Mouse (Mus musculus): ENCODE measurements around the gene Hcrtr2. TPM values are rescaled to one million over a fixed set of nuclear protein-coding genes. Genes with fewer than 3 reads are reported as not detected.
A peak's percentile ranks its signal among the peaks of the same experiment; 100 is the strongest.

The Hcrtr2 gene
- polyA plus RNA-seq, 1 experiment from 2014 or later = not detected

DNA sequence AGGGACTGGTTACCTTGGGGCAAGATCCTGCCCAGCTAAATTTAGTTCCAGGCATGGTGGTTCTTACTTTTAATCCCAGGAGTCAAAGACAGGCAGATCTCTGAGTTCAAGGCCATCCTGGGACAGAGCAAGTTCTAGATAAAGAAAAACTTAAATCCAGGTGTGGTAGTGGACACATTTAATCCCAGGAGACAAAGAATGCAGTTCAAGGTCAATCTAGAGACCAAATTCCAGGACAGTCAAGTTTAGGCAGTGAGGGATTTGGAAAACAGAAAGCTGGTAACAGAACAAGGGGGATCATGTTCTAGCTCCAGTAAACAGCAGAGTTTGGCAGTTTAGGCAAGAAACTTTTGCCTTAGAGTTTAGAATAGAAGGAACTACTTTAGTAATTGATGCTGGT lies 8.6 kb downstream of the Hcrtr2 start:
- no peak for ATAC-seq
- in situ Hi-C loops (cut with MboI; ENCODE audit: low pct_unique_long_range_greater_than_20kb) = no loop called here
- no peaks in the 10 kb centered on the region for H3K27me3 ChIP-seq
- ChIA-PET CTCF (no interaction called here), POLR2A (no interaction called here)
- TF ChIP-seq CTCF (IDR thresholded peaks at IDR 0.05) = no peak
- DNase-seq (ENCODE audit: low read depth, low spot score) = no peak

- H3K27me3 ChIP-seq = no peaks in the 10 kb centered on the region
- no peak for TF ChIP-seq CTCF (IDR thresholded peaks at IDR 0.05)
- no peak for DNase-seq (ENCODE audit: low read depth, low spot score)
- ChIA-PET CTCF (no interaction called here), POLR2A (no interaction called here)
- in situ Hi-C loops (cut with MboI; ENCODE audit: low pct_unique_long_range_greater_than_20kb) = no loop called here
- no peak for ATAC-seq
These were observed 9.7 kb downstream of the Hcrtr2 start for GRCm38 (mm10) chr9:76313921-76314320.

DNA sequence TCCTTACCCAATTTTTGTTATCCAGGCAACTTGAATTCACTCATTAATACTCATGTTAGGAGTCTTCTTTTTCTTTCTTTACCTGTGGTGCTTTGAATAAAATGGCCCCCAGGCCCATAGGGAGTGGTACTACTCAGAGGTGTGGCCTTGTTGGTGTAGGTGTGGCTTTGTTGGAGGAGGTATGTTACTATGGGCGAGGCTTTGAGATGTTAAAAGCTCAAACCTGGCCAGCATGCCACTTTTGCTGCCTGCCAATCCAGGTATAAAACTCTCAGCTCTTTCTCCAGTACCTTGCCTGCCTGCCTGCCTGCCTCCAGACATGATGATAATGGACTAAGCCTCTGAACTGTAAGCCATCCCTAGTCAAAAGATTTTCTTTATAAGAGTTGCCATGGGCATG lies 11.4 kb downstream of the Hcrtr2 start:
- in situ Hi-C loops (cut with MboI; ENCODE audit: low pct_unique_long_range_greater_than_20kb) = no loop called here
- CTCF ChIA-PET = no interaction called here
- H3K27me3 ChIP-seq = no peaks in the 10 kb centered on the region
- ATAC-seq (no peak), DNase-seq (ENCODE audit: low read depth, low spot score) (no peak)
- POLR2A ChIA-PET = no interaction called here
- no peak for TF ChIP-seq CTCF (IDR thresholded peaks at IDR 0.05)

DNA sequence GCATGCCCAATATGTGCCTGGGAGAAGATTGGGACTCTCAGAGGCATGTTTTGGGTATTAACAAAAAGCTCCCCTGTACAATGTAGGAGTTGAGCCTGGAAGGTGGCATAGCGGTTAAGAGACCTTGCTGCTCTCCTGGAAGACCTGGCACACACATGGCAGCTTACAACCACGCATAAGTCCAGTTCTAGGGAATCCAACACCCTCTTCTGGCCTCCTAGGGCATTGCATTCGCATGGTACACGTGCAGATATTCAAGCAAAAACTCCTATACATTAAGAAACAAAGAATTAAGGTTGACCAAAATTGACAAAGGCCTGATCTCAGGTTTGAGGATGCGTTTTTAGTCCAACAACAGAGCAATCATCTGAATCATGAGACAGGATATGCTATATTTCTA lies 32.3 kb downstream of the Hcrtr2 start:
- no peaks in the 10 kb centered on the region for H3K27me3 ChIP-seq
- TF ChIP-seq CTCF (IDR thresholded peaks at IDR 0.05) = no peak
- DNase-seq (ENCODE audit: low read depth, low spot score) (no peak), ATAC-seq (no peak)
- CTCF ChIA-PET = no interaction called here
- POLR2A ChIA-PET = no interaction called here
- in situ Hi-C loops (cut with MboI; ENCODE audit: low pct_unique_long_range_greater_than_20kb) = no loop called here

- DNase-seq (ENCODE audit: low read depth, low spot score) (no peak), ATAC-seq (no peak)
- POLR2A ChIA-PET = no interaction called here
- TF ChIP-seq CTCF (IDR thresholded peaks at IDR 0.05) = peak; percentile 21
- in situ Hi-C loops (cut with MboI; ENCODE audit: low pct_unique_long_range_greater_than_20kb) = loop anchor here (25.0 kb wide), 1 partner anchor 1091 kb away; the partner anchor contains the start of gene Mlip
- CTCF ChIA-PET = no interaction called here
- H3K27me3 ChIP-seq = no peaks in the 10 kb centered on the region
These were observed 52.8 kb downstream of the Hcrtr2 start for GRCm38 (mm10) chr9:76270886-76271285.

GRCm38 (mm10) chr9:76257731-76258130 lies 65.9 kb downstream of the Hcrtr2 start:
- no peak for TF ChIP-seq CTCF (IDR thresholded peaks at IDR 0.05)
- no peaks in the 10 kb centered on the region for H3K27me3 ChIP-seq
- ATAC-seq = no peak
- POLR2A ChIA-PET = no interaction called here
- DNase-seq (ENCODE audit: low read depth, low spot score) = no peak
- in situ Hi-C loops (cut with MboI; ENCODE audit: low pct_unique_long_range_greater_than_20kb) = loop anchor here (25.0 kb wide), 1 partner anchor 1105 kb away; the partner anchor contains the start of gene Mlip
- CTCF ChIA-PET = no interaction called here

- H3K27me3 ChIP-seq = peaks cover 2% of the 10 kb centered on the region
- in situ Hi-C loops (cut with MboI; ENCODE audit: low pct_unique_long_range_greater_than_20kb) = loop anchor here (25.0 kb wide), 1 partner anchor 1110 kb away; the partner anchor contains the start of gene Mlip
- ATAC-seq = no peak
- DNase-seq (ENCODE audit: low read depth, low spot score) = no peak
- CTCF ChIA-PET = no interaction called here
- POLR2A ChIA-PET = no interaction called here
- TF ChIP-seq CTCF (IDR thresholded peaks at IDR 0.05) = no peak
These were observed 71.1 kb downstream of the Hcrtr2 start for GRCm38 (mm10) chr9:76252544-76252943.

DNA sequence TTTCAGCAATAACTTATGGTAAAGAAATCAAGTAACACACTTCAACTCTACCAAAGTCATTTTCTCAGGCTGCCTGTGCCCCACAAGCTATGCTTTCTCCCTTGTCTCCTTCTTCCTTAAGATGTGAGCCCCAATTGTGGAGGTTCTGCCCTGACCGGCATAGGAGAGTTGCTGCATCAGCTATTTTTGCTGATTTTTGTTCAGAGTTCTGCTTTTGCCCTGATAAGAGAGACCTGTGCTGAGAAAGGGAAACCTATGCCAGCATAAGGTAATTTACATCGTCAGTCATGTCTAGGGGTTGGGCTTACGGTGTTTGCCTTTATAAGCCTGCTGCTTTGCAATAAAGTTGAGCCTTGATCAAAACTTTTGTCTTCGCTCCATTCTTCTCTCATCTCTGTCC lies 71.5 kb downstream of the Hcrtr2 start:
- peaks cover 2% of the 10 kb centered on the region for H3K27me3 ChIP-seq
- POLR2A ChIA-PET = no interaction called here
- TF ChIP-seq CTCF (IDR thresholded peaks at IDR 0.05) = no peak
- no peak for ATAC-seq
- in situ Hi-C loops (cut with MboI; ENCODE audit: low pct_unique_long_range_greater_than_20kb) = loop anchor here (25.0 kb wide), 1 partner anchor 1110 kb away; the partner anchor contains the start of gene Mlip
- CTCF ChIA-PET = no interaction called here
- no peak for DNase-seq (ENCODE audit: low read depth, low spot score)

DNA sequence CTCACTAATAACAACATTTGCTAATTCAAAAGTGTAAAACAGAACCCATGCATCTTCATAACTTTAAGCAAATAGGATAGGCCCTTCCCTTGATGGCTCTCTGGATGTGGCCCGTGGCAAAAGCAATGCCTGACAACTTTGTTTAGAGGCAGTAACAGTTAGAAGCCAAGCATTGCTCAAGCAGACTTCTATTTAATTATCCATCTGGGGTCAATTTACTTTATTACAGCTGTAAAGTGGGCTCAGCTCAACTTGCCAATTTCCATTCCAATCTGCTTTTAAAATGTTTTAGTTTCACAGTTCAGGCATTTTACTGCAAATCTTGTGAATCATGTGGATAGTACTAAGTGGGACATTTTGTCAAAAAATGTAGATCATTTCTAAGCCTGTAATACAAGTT lies 81.3 kb downstream of the Hcrtr2 start:
- ATAC-seq = no peak
- no peak for TF ChIP-seq CTCF (IDR thresholded peaks at IDR 0.05)
- peaks cover 5% of the 10 kb centered on the region for H3K27me3 ChIP-seq
- no peak for DNase-seq (ENCODE audit: low read depth, low spot score)
- ChIA-PET CTCF (no interaction called here), POLR2A (no interaction called here)
- in situ Hi-C loops (cut with MboI; ENCODE audit: low pct_unique_long_range_greater_than_20kb) = no loop called here

GRCm38 (mm10) chr9:76237946-76238345 lies 85.7 kb downstream of the Hcrtr2 start:
- in situ Hi-C loops (cut with MboI; ENCODE audit: low pct_unique_long_range_greater_than_20kb) = loop anchor here (10.0 kb wide), 1 partner anchor 473 kb away; no protein-coding TSS in a partner anchor
- ChIA-PET POLR2A (no interaction called here), CTCF (interaction anchor here (0.9 to 1.6 kb wide), 2 partner anchors 32 to 478 kb away, joined by 3 to 5 read pairs; no protein-coding TSS in a partner anchor)
- no peak for TF ChIP-seq CTCF (IDR thresholded peaks at IDR 0.05)
- H3K27me3 ChIP-seq = peaks cover 12% of the 10 kb centered on the region
- DNase-seq (ENCODE audit: low read depth, low spot score) = no peak
- ATAC-seq = no peak

GRCm38 (mm10) chr9:76237243-76237642 lies 86.4 kb downstream of the Hcrtr2 start:
- peaks cover 12% of the 10 kb centered on the region for H3K27me3 ChIP-seq
- POLR2A ChIA-PET = no interaction called here
- no peak for ATAC-seq
- DNase-seq (ENCODE audit: low read depth, low spot score) = no peak
- in situ Hi-C loops (cut with MboI; ENCODE audit: low pct_unique_long_range_greater_than_20kb) = loop anchor here (10.0 kb wide), 1 partner anchor 472 kb away; no protein-coding TSS in a partner anchor
- no peak for TF ChIP-seq CTCF (IDR thresholded peaks at IDR 0.05)
- CTCF ChIA-PET = interaction anchor here (0.9 to 1.6 kb wide), 3 partner anchors 32 to 478 kb away, joined by 3 to 5 read pairs (median 3); no protein-coding TSS in a partner anchor

DNA sequence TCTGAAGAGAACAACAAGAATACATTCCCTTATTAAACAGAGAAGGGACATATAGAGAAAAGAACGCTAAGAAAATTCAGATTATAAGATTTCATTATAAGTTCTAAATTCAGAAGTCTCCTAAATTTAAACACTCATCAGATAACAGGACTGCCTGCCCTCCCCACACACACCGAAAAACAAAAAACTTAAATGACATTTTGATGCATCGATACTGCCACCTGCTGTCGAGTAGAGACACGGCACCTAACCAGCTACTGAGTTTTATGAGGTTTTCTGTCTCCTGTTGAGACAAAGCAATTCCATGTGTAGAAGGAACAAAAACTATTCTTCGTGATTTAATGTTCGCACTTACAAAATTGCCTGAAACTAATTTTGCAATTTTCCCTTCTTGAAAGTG lies 87.0 kb downstream of the Hcrtr2 start:
- ChIA-PET CTCF (interaction anchor here (1.1 to 1.6 kb wide), 3 partner anchors 33 to 476 kb away, joined by 3 to 4 read pairs (median 3); no protein-coding TSS in a partner anchor), POLR2A (no interaction called here)
- peak; percentile 76 for TF ChIP-seq CTCF (IDR thresholded peaks at IDR 0.05)
- peaks cover 12% of the 10 kb centered on the region for H3K27me3 ChIP-seq
- DNase-seq (ENCODE audit: low read depth, low spot score) = no peak
- in situ Hi-C loops (cut with MboI; ENCODE audit: low pct_unique_long_range_greater_than_20kb) = loop anchor here (10.0 kb wide), 1 partner anchor 472 kb away; no protein-coding TSS in a partner anchor
- ATAC-seq = no peak
